ENCODE assay signal across 9 mouse cellular contexts in the genomic region with DNA sequence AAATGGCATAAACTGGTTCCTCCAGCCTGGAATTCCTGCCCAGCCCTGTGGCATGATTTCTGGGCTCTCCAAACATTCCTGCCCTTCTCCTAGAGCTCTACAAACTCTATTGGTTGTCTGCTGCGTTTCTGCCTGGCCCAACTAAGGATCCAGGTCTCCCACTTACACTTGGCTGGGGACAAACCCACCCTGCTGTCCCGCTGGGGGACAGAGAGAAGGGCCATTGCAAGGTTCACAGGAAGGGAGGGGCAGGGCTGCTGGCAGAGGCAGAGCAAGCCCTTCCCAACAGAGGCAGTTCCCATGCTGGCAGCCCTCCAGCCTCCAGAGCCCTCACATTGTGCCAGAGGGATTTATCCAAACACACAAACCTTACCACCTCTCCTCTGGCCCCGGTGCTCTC. TPM values are rescaled to one million over a fixed set of nuclear protein-coding genes. Genes with fewer than 3 reads are reported as not detected.
DNase-seq lines count a peak whose midpoint lies in the region; ATAC-seq lines count a peak whose summit lies in the region.
"Had no signal": no experiment of that assay in that cellular context is flagged by ENCODE, and none has a peak within 500 bp of the region (broad histone marks: within the 10 kb centered on the region; RNA-seq: fewer than 3 reads in every experiment).

No protein-coding gene starts in this region.

- H3K9me3 ChIP-seq in heart, embryonic 14.5 days (ENCODE audit: control insufficient read depth, low read length) = no peaks in the 10 kb centered on the region
- H3K9me3 ChIP-seq in lung, embryonic 15.5 days = no peaks in the 10 kb centered on the region
- H3K9me3 ChIP-seq in forebrain, embryonic 11.5 days (ENCODE audit: control insufficient read depth, low read length) = no peaks in the 10 kb centered on the region
- H3K9me3 ChIP-seq: limb, embryonic 13.5 days had no signal

- peaks cover 35% of the 10 kb centered on the region for H3K27me3 ChIP-seq in heart, embryonic 14.5 days (ENCODE audit: control insufficient read depth, insufficient read depth, low read length)
- peaks cover 38% of the 10 kb centered on the region for H3K27me3 ChIP-seq in lung, embryonic 15.5 days
- peaks cover 38% of the 10 kb centered on the region for H3K27me3 ChIP-seq in forebrain, embryonic 11.5 days (ENCODE audit: control insufficient read depth, insufficient read depth, low read length)

- no peak overlapping the region for H3K4me3 ChIP-seq in heart, embryonic 14.5 days (ENCODE audit: control insufficient read depth in 1 of 2, insufficient read depth in 1 of 2, low read depth in 1 of 2, low read length in 2 of 2)
- H3K4me3 ChIP-seq in lung, embryonic 15.5 days = no peak overlapping the region
- no peak overlapping the region for H3K4me3 ChIP-seq in forebrain, embryonic 11.5 days (ENCODE audit: low read depth, low read length)
- H3K4me3 ChIP-seq: limb, embryonic 13.5 days had no signal

- no peak overlapping the region for H3K4me2 ChIP-seq in heart, embryonic 14.5 days (ENCODE audit: low read length)
- H3K4me2 ChIP-seq in lung, embryonic 15.5 days = peak overlapping the region; percentile 27; the same call in 1 of the 2 replicates
- H3K4me2 ChIP-seq in forebrain, embryonic 11.5 days (ENCODE audit: low read depth, low read length, severe bottlenecking) = no peak overlapping the region
- H3K4me2 ChIP-seq: limb, embryonic 13.5 days had no signal

- no peak overlapping the region for H3K9ac ChIP-seq in heart, embryonic 14.5 days (ENCODE audit: low read length)
- H3K9ac ChIP-seq in lung, embryonic 15.5 days = no peak overlapping the region
- H3K9ac ChIP-seq in forebrain, embryonic 11.5 days (ENCODE audit: low read length) = no peak overlapping the region
- H3K9ac ChIP-seq: limb, embryonic 13.5 days had no signal

- H3K4me1 ChIP-seq in heart, embryonic 14.5 days (ENCODE audit: control insufficient read depth in 2 of 2, insufficient read depth in 2 of 2, low read length in 2 of 2) = peaks cover 39 to 41% of the 10 kb centered on the region in 2 experiments
- peaks cover 54% of the 10 kb centered on the region for H3K4me1 ChIP-seq in lung, embryonic 15.5 days
- peaks cover 6% of the 10 kb centered on the region; the same call in 1 of the 2 replicates for H3K4me1 ChIP-seq in forebrain, embryonic 11.5 days (replicated peaks; ENCODE audit: control insufficient read depth, insufficient read depth, low read length)

- DNase-seq in cerebellum, adult 11 months = peak; percentile 78
- peak; percentile 59 for DNase-seq in right cerebral cortex, postnatal 4 days
- no peak for DNase-seq in right cerebral cortex, postnatal 36 days (ENCODE audit: low spot score in 2 of 2)
- DNase-seq in frontal cortex, postnatal 14 days (ENCODE audit: low spot score in 2 of 2) = no peak
- no peak for DNase-seq in forebrain, embryonic 11.5 days (ENCODE audit: low spot score)

- H3K27ac ChIP-seq in heart, embryonic 14.5 days (replicated peaks in 1 of 2; ENCODE audit: control insufficient read depth in 1 of 2, insufficient read depth in 1 of 2, low read depth in 2 of 2, low read length in 2 of 2) = peak overlapping the region; percentile 61 to 65
- H3K27ac ChIP-seq in lung, embryonic 15.5 days = peak overlapping the region; percentile 94
- H3K27ac ChIP-seq in forebrain, embryonic 11.5 days (ENCODE audit: low read depth, low read length) = no peak overlapping the region
- H3K27ac ChIP-seq: limb, embryonic 13.5 days had no signal

- H3K36me3 ChIP-seq in heart, embryonic 14.5 days (ENCODE audit: control insufficient read depth, insufficient read depth, low read length) = no peaks in the 10 kb centered on the region
- no peaks in the 10 kb centered on the region for H3K36me3 ChIP-seq in lung, embryonic 15.5 days
- no peaks in the 10 kb centered on the region for H3K36me3 ChIP-seq in forebrain, embryonic 11.5 days (ENCODE audit: control insufficient read depth, insufficient read depth, low read length)
- H3K36me3 ChIP-seq: limb, embryonic 13.5 days had no signal

- 0% methylated on average over 3 of the region's 3 CpGs for WGBS in heart, embryonic 14.5 days
- 2% methylated on average over 3 of the region's 3 CpGs for WGBS in lung, embryonic 15.5 days
- 22% methylated on average over 3 of the region's 3 CpGs for WGBS in forebrain, embryonic 11.5 days

- no peak for ATAC-seq in cerebellum, adult (ENCODE audit: insufficient number of reproducible peaks, low FRiP score, low TSS enrichment)
- no peak for ATAC-seq in heart, embryonic 14.5 days (ENCODE audit: insufficient number of reproducible peaks, insufficient read depth, low FRiP score, low read depth)
- ATAC-seq in lung, embryonic 15.5 days (ENCODE audit: borderline replicate concordance, extremely low read depth, low FRiP score, low TSS enrichment) = peak; percentile 48; the same call in 1 of the 2 replicates
- no peak for ATAC-seq in forebrain, embryonic 11.5 days (replicated peaks; ENCODE audit: low FRiP score)

RNA-seq across cellular contexts. Expression of a gene that starts 3.3 kb away (rescaled TPM):
- polyA plus RNA-seq in heart, embryonic 14.5 days (2014; fragmentation: Nextera tagmentation; extraction: Ambion mirVana) = 0.26 and 0.39 TPM in 2 replicates
- polyA plus RNA-seq in lung, embryonic 15.5 days (2015; fragmentation: Nextera tagmentation; extraction: Ambion mirVana) = 1.8 and 1.9 TPM in 2 replicates
- polyA plus RNA-seq in forebrain, embryonic 11.5 days (2014; fragmentation: Nextera tagmentation; extraction: Ambion mirVana) = 0.20 and 0.43 TPM in 2 replicates

Comparison
In these comparisons a context has a peak if more than half of its experiments do, and no peak if none do; other contexts are left out.
1. DNase-seq: peak in cerebellum, adult 11 months (single experiment) and right cerebral cortex, postnatal 4 days (single experiment); none in right cerebral cortex, postnatal 36 days (0 of 2), frontal cortex, postnatal 14 days (0 of 2) and forebrain, embryonic 11.5 days (single experiment).